Comparison of ENCODE assay signal across 6 mouse cellular contexts in the genomic region with DNA sequence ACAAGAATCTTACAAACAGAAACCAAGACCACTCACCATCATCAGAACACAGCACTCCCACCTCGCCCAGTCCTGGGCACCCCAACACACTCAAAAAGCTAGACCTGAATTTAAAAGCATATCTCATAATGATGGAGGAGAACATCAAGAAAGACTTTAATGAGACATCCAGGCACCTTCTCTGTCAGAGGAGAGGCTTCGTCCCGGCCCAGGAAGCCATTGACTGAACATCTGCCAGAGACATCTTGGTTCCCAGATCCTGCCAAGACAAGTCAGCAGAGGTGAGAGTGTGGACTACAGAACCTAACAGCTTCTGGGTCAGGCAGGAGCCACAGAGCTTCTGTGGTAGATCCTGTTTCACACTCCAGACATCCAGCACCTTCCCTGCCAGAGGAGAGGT.
DNase-seq lines count a peak whose midpoint lies in the region.

No protein-coding gene starts in this region.

- DNase-seq in adrenal gland, postnatal 14 days = peak; percentile 2
- DNase-seq in gastrocnemius, postnatal 10 days = peak; percentile 2
- peak; percentile 5 to 12 for DNase-seq in gastrocnemius, postnatal 4 days (ENCODE audit: low spot score in 2 of 2)
- peak; percentile 2 for DNase-seq in kidney, adult 18-20 months
- peak; percentile 16 for DNase-seq in urinary bladder, adult 2 months (ENCODE audit: low spot score)
- DNase-seq in urinary bladder, postnatal 25 days (ENCODE audit: low spot score) = peak; percentile 2

Comparison
In these comparisons a context has a peak if more than half of its experiments do, and no peak if none do; other contexts are left out.
1. Peak in every context shown above with its lines: DNase-seq.